Mouse (Mus musculus): ENCODE measurements around the gene Bcap31.

GRCm38 (mm10) chrX:73738155-73738554, 22.2 kb upstream of the Bcap31 start:
- no peak for TF ChIP-seq CTCF (IDR thresholded peaks at IDR 0.05; ENCODE audit: insufficient read depth, low read depth, low read length)
- TF ChIP-seq POLR2A (IDR thresholded peaks at IDR 0.05; ENCODE audit: insufficient read depth, low read depth, low read length), result no peak
